Mouse (Mus musculus) stomach, embryonic 16.5 days (tissue): Measurements from ENCODE around the gene Gm49486. TPM values are rescaled to one million over a fixed set of nuclear protein-coding genes. Genes with fewer than 3 reads are reported as not detected.

ENCODE experiments used
- ATAC-seq: fragments of 200-750 bp; cut with Nextera tagmentation; 2 replicates; pipeline ENCODE4 v1.8.0; 2017; ENCODE audit warnings: moderate number of reproducible peaks, moderate TSS enrichment; ENCODE audit not compliant: insufficient read depth, low FRiP score
- H3K27ac ChIP-seq: fragments of 300-500 bp; sonication (generic); 2 replicates; pipeline ENCODE4 v1.5.1; 2014; ENCODE audit warnings: low read length
- H3K27me3 ChIP-seq: fragments of 300-500 bp; sonication (generic); 2 replicates; pipeline ENCODE4 v1.6.1; 2014; ENCODE audit warnings: low read length, control low read depth, mixed read lengths; ENCODE audit not compliant: control insufficient read depth, insufficient read depth
- H3K36me3 ChIP-seq: fragments of 300-500 bp; sonication (generic); 2 replicates; pipeline ENCODE4 v1.6.1; 2014; ENCODE audit warnings: low read length; ENCODE audit not compliant: control insufficient read depth, insufficient read depth
- H3K4me1 ChIP-seq: fragments of 300-500 bp; sonication (generic); 2 replicates; pipeline ENCODE4 v1.6.1; 2014; ENCODE audit warnings: low read length, control low read depth, mixed read lengths; ENCODE audit not compliant: control insufficient read depth, insufficient read depth
- H3K4me2 ChIP-seq: fragments of 300-500 bp; sonication (generic); 2 replicates; pipeline ENCODE4 v1.6.1; 2014; ENCODE audit warnings: low read depth, low read length, mixed read lengths
- H3K4me3 ChIP-seq: fragments of 300-500 bp; sonication (generic); replicated peaks from 2 replicates; pipeline ENCODE4 v1.5.1; 2014; ENCODE audit warnings: mild to moderate bottlenecking, low read length
- H3K9ac ChIP-seq: fragments of 300-500 bp; sonication (generic); 2 replicates; pipeline ENCODE4 v1.6.1; 2014; ENCODE audit warnings: low read length
- H3K9me3 ChIP-seq: fragments of 300-500 bp; sonication (generic); replicated peaks from 2 replicates; pipeline ENCODE4 v1.6.1; 2016; ENCODE audit warnings: low read length, control low read depth; ENCODE audit not compliant: control insufficient read depth
- WGBS: fragments of 180-500 bp; shearing (Covaris S2); extraction: QIAGEN DNeasy Blood & Tissue Kit; methylation state at CpG from one replicate; pipeline ENCODE4 v1.1.7; 2014; 5-methylcytosine and 5-hydroxymethylcytosine counted together
- polyA plus RNA-seq: library from polyadenylated mRNA; unstranded; fragments of >200 nt; fragmentation: Nextera tagmentation; extraction: Ambion mirVana; gene quantifications from 2 replicates; pipeline ENCODE4 v1.2.1, GENCODE M21; 2015

Gm49486 gene
- polyA plus RNA-seq, 1 experiment from 2014 or later, result 0.23 TPM

DNA sequence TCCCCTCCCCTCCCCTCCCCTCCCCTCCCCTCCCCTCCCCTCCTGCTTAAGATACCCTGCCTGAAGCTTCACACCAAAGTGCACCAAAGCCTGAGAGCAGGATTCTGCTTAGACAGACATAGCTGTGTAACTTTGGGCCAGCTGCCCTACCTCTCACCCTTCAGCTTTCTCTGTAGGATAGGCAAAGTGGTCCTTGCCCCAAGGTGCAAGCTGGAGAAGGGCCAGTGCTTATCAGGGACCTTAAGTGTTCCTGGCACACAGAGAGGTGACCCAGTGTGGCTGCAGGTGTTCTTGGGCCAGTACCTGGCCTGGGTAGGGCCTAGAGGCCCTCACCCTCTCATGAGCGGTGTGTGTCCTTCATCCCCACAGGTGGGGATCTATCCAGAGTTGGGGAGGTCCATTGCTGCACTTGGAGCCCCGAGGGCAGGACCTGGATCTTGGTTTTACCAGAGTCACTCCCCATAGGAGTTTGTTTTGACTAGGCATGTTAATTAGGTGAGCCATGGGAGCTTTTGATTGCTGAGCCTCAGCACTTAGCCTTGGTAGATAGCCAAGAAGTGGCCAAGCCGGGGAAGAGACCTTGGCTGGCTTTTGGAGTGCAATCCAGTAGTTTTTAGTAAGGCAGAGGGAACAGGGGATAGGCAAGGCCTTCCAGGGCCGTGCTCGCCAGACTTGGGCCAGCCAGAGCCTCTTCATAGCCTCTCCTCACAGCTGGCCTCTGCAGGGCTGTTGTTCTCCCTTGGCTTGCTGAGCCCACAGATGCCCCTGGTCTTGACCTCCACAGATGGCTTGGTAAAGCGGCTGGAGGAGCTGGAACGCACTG lies 15.1 kb downstream of the Gm49486 start:
- Histone ChIP-seq H3K9ac (no peak overlapping the region), H3K27me3 (no peaks in the 10 kb centered on the region), H3K27ac (no peak overlapping the region; the same call in 1 of the 2 replicates), H3K36me3 (peaks cover 24% of the 10 kb centered on the region), H3K4me2 (no peak overlapping the region), H3K9me3 (no peaks in the 10 kb centered on the region), H3K4me1 (peaks cover 10% of the 10 kb centered on the region; the same call in 1 of the 2 replicates), H3K4me3 (no peak overlapping the region)
- no peak for ATAC-seq
- WGBS, result 71% methylated on average over 7 of the region's 7 CpGs

DNA sequence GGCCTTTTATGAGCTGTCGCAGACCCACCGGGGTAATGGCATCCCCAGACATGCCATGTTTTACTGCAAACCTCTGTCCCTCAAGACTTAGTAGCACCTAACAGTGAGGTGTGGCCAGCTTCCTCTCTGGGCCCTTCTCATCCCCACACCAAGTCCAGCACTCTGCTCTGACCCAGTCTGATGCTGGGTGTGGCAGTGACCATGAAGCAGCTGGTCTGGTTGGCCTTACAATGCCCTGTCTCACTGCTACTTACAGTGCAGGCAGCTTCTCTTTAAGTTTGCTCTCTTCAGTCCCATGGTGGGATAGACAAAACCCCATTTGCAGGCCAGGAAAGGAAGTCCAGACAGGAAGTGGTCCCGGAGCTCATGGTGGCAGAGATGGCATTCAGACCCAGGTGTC lies 16.1 kb downstream of the Gm49486 start:
- peaks cover 18% of the 10 kb centered on the region for H3K36me3 ChIP-seq
- no peaks in the 10 kb centered on the region for H3K9me3 ChIP-seq
- H3K27me3 ChIP-seq, result no peaks in the 10 kb centered on the region
- no peak overlapping the region for H3K4me2 ChIP-seq
- no peak overlapping the region for H3K4me3 ChIP-seq
- H3K4me1 ChIP-seq, result peaks cover 10% of the 10 kb centered on the region; the same call in 1 of the 2 replicates
- no peak for ATAC-seq
- 88% methylated on average over 3 of the region's 3 CpGs for WGBS
- H3K27ac ChIP-seq, result no peak overlapping the region
- no peak overlapping the region for H3K9ac ChIP-seq

DNA sequence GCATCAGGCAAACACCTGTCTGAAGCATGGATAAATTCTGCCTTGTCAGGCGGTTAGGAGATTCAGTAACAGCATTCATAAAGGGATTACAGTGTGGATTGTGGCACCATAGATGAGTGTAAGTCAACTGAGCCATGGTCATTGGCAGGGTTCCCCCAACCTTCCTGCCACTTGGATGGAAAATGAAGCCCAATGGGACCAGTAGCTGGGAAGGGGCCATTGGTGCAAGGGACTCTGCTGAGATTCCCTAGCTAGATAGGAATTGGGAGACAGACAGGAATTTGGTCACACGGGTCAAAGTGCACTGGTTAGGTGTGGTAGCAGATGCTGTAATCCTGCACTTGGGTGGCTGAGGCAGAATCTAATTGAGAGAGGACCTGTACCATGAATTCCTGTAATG lies 21.0 kb downstream of the Gm49486 start:
- Histone ChIP-seq H3K4me2 (no peak overlapping the region), H3K9ac (no peak overlapping the region), H3K4me3 (no peak overlapping the region), H3K27me3 (peaks cover 21% of the 10 kb centered on the region), H3K27ac (no peak overlapping the region), H3K4me1 (peaks cover 5% of the 10 kb centered on the region; the same call in 1 of the 2 replicates), H3K36me3 (peaks cover 2% of the 10 kb centered on the region; the same call in 1 of the 2 replicates), H3K9me3 (no peaks in the 10 kb centered on the region)
- 82% methylated on average over 2 of the region's 2 CpGs for WGBS
- ATAC-seq, result no peak

DNA sequence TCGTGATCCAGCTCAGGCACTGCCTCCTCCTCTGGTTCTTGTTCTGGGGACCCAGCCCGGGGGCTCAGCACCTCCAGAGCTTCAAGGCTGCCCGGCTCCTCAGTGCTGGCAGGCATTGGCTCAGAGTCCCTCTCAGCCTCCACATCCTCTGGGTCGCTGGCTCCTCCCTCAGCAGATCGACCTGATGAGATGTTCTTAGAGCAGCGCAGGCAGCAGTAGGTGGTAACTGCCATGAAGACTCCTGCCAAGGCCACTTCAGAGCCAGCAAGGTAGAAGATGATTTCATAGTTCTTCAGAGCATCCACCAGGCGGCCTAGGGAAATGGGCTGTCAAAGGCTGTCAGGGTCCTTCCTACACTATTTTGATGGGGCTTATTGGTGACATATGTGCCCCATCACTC lies 22.0 kb downstream of the Gm49486 start:
- no peak for ATAC-seq

DNA sequence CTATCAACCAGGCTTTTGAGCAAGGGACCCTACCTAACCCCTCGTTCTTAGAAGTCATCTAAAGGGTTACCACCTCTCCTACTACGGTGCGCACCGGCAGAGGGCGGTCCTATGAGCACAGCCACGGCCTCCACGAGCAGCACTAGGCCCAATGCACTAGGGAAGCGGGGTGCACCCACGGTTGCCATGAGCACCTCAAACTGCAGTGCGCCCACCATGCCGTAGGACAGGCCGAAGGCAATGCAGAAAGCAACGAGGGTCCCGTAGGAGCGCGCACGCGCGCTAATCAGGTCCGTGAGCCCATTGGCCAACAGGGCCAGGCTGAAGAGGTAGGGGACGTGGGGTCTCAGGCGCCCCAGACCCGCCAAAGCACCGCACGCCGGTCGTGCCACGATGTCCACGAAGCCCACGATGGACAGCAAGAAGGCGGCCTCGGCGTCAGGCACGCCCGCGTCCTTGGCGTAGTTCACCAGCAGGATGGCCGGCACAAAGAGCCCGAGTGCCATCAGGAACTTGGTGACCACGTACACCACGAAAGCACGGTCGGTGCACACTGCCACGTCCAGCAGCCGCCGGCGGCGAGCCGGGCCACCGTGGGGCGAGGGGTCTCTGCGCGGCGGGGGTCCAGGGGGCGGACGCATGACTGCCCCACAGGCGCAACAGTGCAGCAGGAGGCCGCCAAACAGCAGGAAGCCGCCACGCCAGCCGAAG lies 22.7 kb downstream of the Gm49486 start:
- no peaks in the 10 kb centered on the region for H3K9me3 ChIP-seq
- H3K9ac ChIP-seq, result peak overlapping the region; percentile 77
- H3K4me2 ChIP-seq, result peak overlapping the region; percentile 81
- no peaks in the 10 kb centered on the region for H3K36me3 ChIP-seq
- peaks cover 5% of the 10 kb centered on the region; the same call in 1 of the 2 replicates for H3K4me1 ChIP-seq
- peaks cover 21% of the 10 kb centered on the region for H3K27me3 ChIP-seq
- H3K4me3 ChIP-seq, result peak overlapping the region; percentile 45
- peak; percentile 46; the same call in 1 of the 2 replicates for ATAC-seq
- 3% methylated on average over 61 of the region's 61 CpGs for WGBS
- no peak overlapping the region for H3K27ac ChIP-seq

More for the DNA sequence above, 22.0 kb downstream of the Gm49486 start:
- H3K27ac ChIP-seq, result no peak overlapping the region
- H3K9me3 ChIP-seq, result no peaks in the 10 kb centered on the region
- H3K4me1 ChIP-seq, result peaks cover 5% of the 10 kb centered on the region; the same call in 1 of the 2 replicates
- no peak overlapping the region for H3K4me2 ChIP-seq
- 60% methylated on average over 7 of the region's 7 CpGs for WGBS
- H3K9ac ChIP-seq, result no peak overlapping the region
- H3K36me3 ChIP-seq, result no peaks in the 10 kb centered on the region
- H3K27me3 ChIP-seq, result peaks cover 21% of the 10 kb centered on the region
- H3K4me3 ChIP-seq, result no peak overlapping the region

DNA sequence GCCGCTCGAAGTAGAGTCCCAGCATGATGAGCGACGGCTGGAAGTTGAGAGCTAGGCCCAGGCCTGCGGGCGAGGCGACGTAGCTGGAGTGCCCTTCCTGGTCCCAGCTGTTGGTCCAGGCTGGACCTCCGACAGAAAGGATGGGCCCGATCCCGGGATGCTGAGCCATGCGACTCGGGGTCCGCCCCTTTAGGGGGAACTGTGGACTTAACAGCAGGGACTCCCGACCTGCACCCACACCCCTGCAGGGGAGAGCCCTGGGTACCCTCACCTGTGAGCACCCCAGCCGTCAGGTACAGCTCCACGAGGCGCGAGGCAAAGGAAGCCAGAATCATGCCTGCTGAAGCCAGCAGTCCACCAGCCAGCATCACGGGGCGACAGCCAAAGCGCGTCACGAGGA lies 23.4 kb downstream of the Gm49486 start:
- Histone ChIP-seq H3K27me3 (peaks cover 21% of the 10 kb centered on the region), H3K36me3 (no peaks in the 10 kb centered on the region), H3K4me1 (peaks cover 5% of the 10 kb centered on the region; the same call in 1 of the 2 replicates), H3K4me3 (peak overlapping the region; percentile 45), H3K9ac (peak overlapping the region; percentile 77), H3K9me3 (no peaks in the 10 kb centered on the region), H3K4me2 (peak overlapping the region; percentile 81), H3K27ac (no peak overlapping the region)
- WGBS, result 32% methylated on average over 24 of the region's 24 CpGs
- ATAC-seq, result peak; percentile 26; the same call in 1 of the 2 replicates

DNA sequence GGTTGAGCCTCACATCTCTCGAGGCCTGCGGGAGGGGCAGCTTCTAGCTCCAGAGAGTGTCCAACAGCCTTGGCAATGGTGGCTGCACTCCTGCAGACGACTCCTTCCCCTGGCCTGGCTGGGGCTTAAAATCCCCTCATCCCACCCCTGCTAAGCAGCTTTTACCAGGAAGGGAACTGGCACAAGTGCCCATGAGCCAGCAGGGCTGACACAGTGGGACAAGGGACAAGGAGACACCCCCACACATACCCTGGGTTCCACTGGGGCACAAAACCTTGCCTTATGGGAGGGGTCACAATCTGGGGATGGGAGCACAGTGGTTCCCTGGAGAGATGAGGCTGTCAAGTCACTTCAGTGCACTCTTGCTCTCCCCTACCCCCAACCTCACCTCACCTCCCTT lies 25.5 kb downstream of the Gm49486 start, which contains the start of gene Slc16a8:
Gene Slc16a8 (minus strand): TSS at position 101 of the 400 bp plus-strand sequence.
- no peaks in the 10 kb centered on the region for H3K36me3 ChIP-seq
- 40% methylated on average over 3 of the region's 3 CpGs for WGBS
- no peak within 1 kb of the TSS for H3K27ac ChIP-seq
- peaks cover 5% of the 10 kb centered on the region; the same call in 1 of the 2 replicates for H3K4me1 ChIP-seq
- peaks cover 21% of the 10 kb centered on the region for H3K27me3 ChIP-seq
- H3K9ac ChIP-seq, result no peak within 1 kb of the TSS
- no peak within 1 kb of the TSS for H3K4me2 ChIP-seq
- no peak within 1 kb of the TSS for H3K4me3 ChIP-seq
- no peak for ATAC-seq
- H3K9me3 ChIP-seq, result no peaks in the 10 kb centered on the region

DNA sequence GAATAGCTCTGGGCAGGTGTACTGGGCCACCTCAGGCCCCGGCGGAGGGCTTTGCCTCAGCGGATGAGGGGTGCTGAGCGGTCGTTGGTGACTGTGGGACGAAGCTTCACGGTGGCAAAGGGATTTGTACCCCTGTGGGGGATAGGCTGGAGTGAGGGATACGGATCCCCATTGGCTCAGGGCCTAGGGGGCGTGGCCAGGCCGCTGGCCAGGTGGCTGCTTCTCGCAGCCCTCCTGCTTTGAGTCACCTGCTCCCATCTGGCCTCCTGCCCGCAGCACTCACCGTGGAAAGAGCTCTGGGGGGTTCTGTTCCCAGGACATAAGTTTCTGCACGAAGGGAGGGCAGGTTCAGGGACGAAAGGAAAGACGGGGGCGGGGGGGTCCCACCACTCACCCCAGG lies 29.3 kb downstream of the Gm49486 start:
- Histone ChIP-seq H3K9me3 (no peaks in the 10 kb centered on the region), H3K4me2 (no peak overlapping the region), H3K4me3 (no peak overlapping the region), H3K9ac (peak overlapping the region; percentile 16; the same call in 1 of the 2 replicates), H3K27me3 (peaks cover 26% of the 10 kb centered on the region; the same call in 1 of the 2 replicates), H3K36me3 (no peaks in the 10 kb centered on the region), H3K27ac (no peak overlapping the region), H3K4me1 (peaks cover 7% of the 10 kb centered on the region; the same call in 1 of the 2 replicates)
- no peak for ATAC-seq
- WGBS, result 28% methylated on average over 17 of the region's 17 CpGs
